Mouse (Mus musculus): ENCODE results near the gene Sumo3.

Sumo3 gene

GRCm38 (mm10) chr10:77588036-77588435 lies 17.9 kb upstream of the Sumo3 start:
- in situ Hi-C loops (cut with MseI, MboI): no loop called here

- in situ Hi-C loops (cut with MseI, MboI): no loop called here
These were observed 16.8 kb upstream of the Sumo3 start for GRCm38 (mm10) chr10:77589117-77589516.

- in situ Hi-C loops (cut with MseI, MboI): no loop called here
These were observed 16.1 kb upstream of the Sumo3 start for GRCm38 (mm10) chr10:77589749-77590148.

GRCm38 (mm10) chr10:77590812-77591211 lies 15.1 kb upstream of the Sumo3 start:
- in situ Hi-C loops (cut with MseI, MboI): no loop called here

- in situ Hi-C loops (cut with MseI, MboI): no loop called here
These were observed 14.4 kb upstream of the Sumo3 start for GRCm38 (mm10) chr10:77591546-77591945.

- in situ Hi-C loops (cut with MseI, MboI): no loop called here
These were observed 9.8 kb upstream of the Sumo3 start for GRCm38 (mm10) chr10:77596060-77596459.

GRCm38 (mm10) chr10:77603021-77603420 lies 2.9 kb upstream of the Sumo3 start:
- in situ Hi-C loops (cut with MseI, MboI): no loop called here

- in situ Hi-C loops (cut with MseI, MboI): no loop called here
These were observed 1.8 kb upstream of the Sumo3 start for GRCm38 (mm10) chr10:77604111-77604510.

- in situ Hi-C loops (cut with MseI, MboI): no loop called here
These were observed 939 bp upstream of the Sumo3 start for GRCm38 (mm10) chr10:77604958-77605357.

GRCm38 (mm10) chr10:77605368-77605767 lies 529 bp upstream of the Sumo3 start:
- in situ Hi-C loops (cut with MseI, MboI): no loop called here

GRCm38 (mm10) chr10:77606855-77607254 lies 958 bp downstream of the Sumo3 start:
- in situ Hi-C loops (cut with MseI, MboI): no loop called here

GRCm38 (mm10) chr10:77607441-77607840 lies 1.5 kb downstream of the Sumo3 start:
- in situ Hi-C loops (cut with MseI, MboI): no loop called here

- in situ Hi-C loops (cut with MseI, MboI): no loop called here
These were observed 2.7 kb downstream of the Sumo3 start for GRCm38 (mm10) chr10:77608589-77608988.

- in situ Hi-C loops (cut with MseI, MboI): no loop called here
These were observed 4.5 kb downstream of the Sumo3 start for GRCm38 (mm10) chr10:77610221-77610961.

GRCm38 (mm10) chr10:77613409-77613808 lies 7.5 kb downstream of the Sumo3 start:
- in situ Hi-C loops (cut with MseI, MboI): no loop called here

- in situ Hi-C loops (cut with MseI, MboI): no loop called here
These were observed 9.8 kb downstream of the Sumo3 start for GRCm38 (mm10) chr10:77615647-77616046.

- in situ Hi-C loops (cut with MseI, MboI): no loop called here
These were observed 10.3 kb downstream of the Sumo3 start for GRCm38 (mm10) chr10:77616166-77616565.

- in situ Hi-C loops (cut with MseI, MboI): no loop called here
These were observed 11.0 kb downstream of the Sumo3 start for GRCm38 (mm10) chr10:77616926-77617325.

GRCm38 (mm10) chr10:77621546-77621945 lies 15.6 kb downstream of the Sumo3 start:
- in situ Hi-C loops (cut with MseI, MboI): no loop called here

- in situ Hi-C loops (cut with MseI, MboI): no loop called here
These were observed 16.4 kb downstream of the Sumo3 start, which contains the start of gene Ube2g2 for GRCm38 (mm10) chr10:77622055-77622988. Gene Ube2g2 (plus strand): TSS chr10:77622275.

GRCm38 (mm10) chr10:77623069-77623492 lies 17.2 kb downstream of the Sumo3 start:
- in situ Hi-C loops (cut with MseI, MboI): no loop called here

- in situ Hi-C loops (cut with MseI, MboI): no loop called here
These were observed 17.9 kb downstream of the Sumo3 start for GRCm38 (mm10) chr10:77623639-77624400.
